Mouse (Mus musculus) intestine, postnatal 0 days (tissue): ENCODE measurements around the gene Hmgxb4. TPM values are rescaled to one million over a fixed set of nuclear protein-coding genes. Genes with fewer than 3 reads are reported as not detected.
A peak's percentile ranks its signal among the peaks of the same experiment; 100 is the strongest.

ENCODE experiments used
- ATAC-seq: fragments of 200-750 bp; cut with Nextera tagmentation; 2 replicates; pipeline ENCODE4 v1.8.0; 2017; ENCODE audit warnings: mild to moderate bottlenecking, moderate TSS enrichment, moderate library complexity
- H3K27ac ChIP-seq: fragments of 300-500 bp; sonication (generic); 2 replicates; pipeline ENCODE4 v1.5.1; 2014; ENCODE audit warnings: mild to moderate bottlenecking, low read depth, low read length, moderate library complexity
- H3K27me3 ChIP-seq: fragments of 300-500 bp; sonication (generic); replicated peaks from 2 replicates; pipeline ENCODE4 v1.6.1; 2014; ENCODE audit warnings: low read length, mixed read lengths; ENCODE audit not compliant: control insufficient read depth, insufficient read depth
- H3K36me3 ChIP-seq: fragments of 300-500 bp; sonication (generic); 2 replicates; pipeline ENCODE4 v1.6.1; 2014; ENCODE audit warnings: mild to moderate bottlenecking, moderate library complexity; ENCODE audit not compliant: control insufficient read depth, insufficient read depth
- H3K4me1 ChIP-seq: fragments of 300-500 bp; sonication (generic); replicated peaks from 2 replicates; pipeline ENCODE4 v1.6.1; 2014; ENCODE audit warnings: antibody characterized with exemption, low read length, mixed read lengths; ENCODE audit not compliant: control insufficient read depth, insufficient read depth
- H3K4me2 ChIP-seq: fragments of 300-500 bp; sonication (generic); replicated peaks from 2 replicates; pipeline ENCODE4 v1.6.1; 2014; ENCODE audit warnings: low read depth, mild to moderate bottlenecking, moderate library complexity
- H3K4me3 ChIP-seq: fragments of 300-500 bp; sonication (generic); 2 replicates; pipeline ENCODE4 v1.5.1; 2014; ENCODE audit warnings: low read depth, low read length
- H3K9ac ChIP-seq: fragments of 300-500 bp; sonication (generic); 2 replicates; pipeline ENCODE4 v1.6.1; 2014; ENCODE audit warnings: mild to moderate bottlenecking, low read depth, low read length
- H3K9me3 ChIP-seq: fragments of 300-500 bp; sonication (generic); 2 replicates; pipeline ENCODE4 v1.6.1; 2016; ENCODE audit warnings: mixed run types; ENCODE audit not compliant: control insufficient read depth
- CTCF ChIP-seq: sonication (generic); IDR thresholded peaks from 2 replicates; pipeline ENCODE4 v1.5.1; 2016; ENCODE audit warnings: low read depth, mild to moderate bottlenecking, control low read depth, antibody characterized with exemption, moderate library complexity
- WGBS: fragments of 180-500 bp; shearing (Covaris S2); extraction: QIAGEN DNeasy Blood & Tissue Kit; methylation state at CpG from one replicate; pipeline ENCODE4 v1.1.7; 2014; 5-methylcytosine and 5-hydroxymethylcytosine counted together
- polyA plus RNA-seq: library from polyadenylated mRNA; unstranded; fragments of >200 nt; fragmentation: Nextera tagmentation; extraction: Ambion mirVana; gene quantifications from 2 replicates; pipeline ENCODE4 v1.2.1, GENCODE M21; 2015

Hmgxb4 gene
- polyA plus RNA-seq, 1 experiment from 2014 or later = 10.7 TPM

DNA sequence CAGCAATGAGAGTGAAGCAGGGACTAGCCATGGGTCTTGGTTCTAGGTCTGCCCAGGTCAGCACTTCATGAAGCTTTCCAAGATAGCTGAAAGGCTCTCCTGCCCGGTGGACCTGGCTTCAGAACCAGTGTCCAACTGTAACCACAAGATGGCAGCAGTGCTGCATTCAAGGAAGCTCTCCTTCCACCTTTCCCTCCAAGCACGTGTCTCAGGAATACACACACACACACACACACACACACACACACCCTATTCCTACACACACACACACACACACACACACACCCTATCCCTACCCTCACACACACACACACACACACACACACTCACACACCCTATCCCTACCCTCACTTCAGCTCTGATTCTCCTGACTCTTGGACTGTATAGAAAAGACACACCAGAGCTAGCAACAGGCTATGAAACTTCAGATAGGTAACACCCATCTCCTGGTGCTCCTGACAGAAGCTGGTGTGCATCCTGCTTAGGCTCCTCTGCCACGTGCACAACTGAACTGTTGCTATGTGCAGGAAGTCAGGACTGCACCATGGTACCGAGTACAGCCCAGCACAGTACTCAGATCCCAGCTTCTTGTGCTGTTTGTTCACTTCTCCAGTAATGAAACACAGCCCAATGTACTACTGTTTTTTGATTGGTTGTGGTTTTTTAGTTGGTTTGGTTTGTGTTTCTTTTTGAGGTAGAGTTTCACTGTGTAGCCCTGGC lies 78.6 kb downstream of the Hmgxb4 start:
- 25% methylated on average over 4 of the region's 4 CpGs for WGBS
- H3K4me3 ChIP-seq = no peak overlapping the region

DNA sequence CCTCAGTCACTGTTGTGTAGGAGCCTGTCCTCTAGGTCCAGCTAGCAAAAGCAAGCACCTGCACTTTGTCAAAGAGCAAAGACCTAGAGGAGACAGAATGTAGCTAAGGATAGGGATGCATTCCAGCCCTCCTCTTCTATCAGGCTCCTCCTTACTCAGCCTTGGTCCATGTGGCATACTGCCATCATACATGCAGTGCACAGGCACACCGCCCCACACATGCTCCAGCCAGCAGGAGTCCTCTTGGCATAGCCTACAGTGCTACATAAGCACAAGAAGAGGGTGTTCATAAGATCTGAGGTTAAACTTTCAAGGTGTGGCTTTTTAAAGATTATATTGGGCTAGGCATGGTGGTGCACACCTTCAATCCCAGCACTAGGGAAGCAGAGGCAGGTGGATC lies 81.7 kb downstream of the Hmgxb4 start:
- Histone ChIP-seq H3K9ac (no peak overlapping the region), H3K9me3 (no peaks in the 10 kb centered on the region), H3K4me2 (no peak overlapping the region), H3K4me1 (no peaks in the 10 kb centered on the region), H3K27ac (no peak overlapping the region), H3K27me3 (no peaks in the 10 kb centered on the region), H3K36me3 (no peaks in the 10 kb centered on the region), H3K4me3 (no peak overlapping the region)
- no peak for TF ChIP-seq CTCF
- no peak for ATAC-seq
- 67% methylated on average over 1 of the region's 1 CpGs for whole genome bisulfite sequencing

More for the DNA sequence above, 78.6 kb downstream of the Hmgxb4 start:
- no peaks in the 10 kb centered on the region for H3K4me1 ChIP-seq
- no peak overlapping the region for H3K4me2 ChIP-seq
- peak; percentile 98 for TF ChIP-seq CTCF
- H3K9me3 ChIP-seq = no peaks in the 10 kb centered on the region
- no peak overlapping the region for H3K9ac ChIP-seq
- H3K27me3 ChIP-seq = no peaks in the 10 kb centered on the region
- peak; percentile 70 for ATAC-seq
- peaks cover 12% of the 10 kb centered on the region; the same call in 1 of the 2 replicates for H3K36me3 ChIP-seq
- no peak overlapping the region for H3K27ac ChIP-seq

DNA sequence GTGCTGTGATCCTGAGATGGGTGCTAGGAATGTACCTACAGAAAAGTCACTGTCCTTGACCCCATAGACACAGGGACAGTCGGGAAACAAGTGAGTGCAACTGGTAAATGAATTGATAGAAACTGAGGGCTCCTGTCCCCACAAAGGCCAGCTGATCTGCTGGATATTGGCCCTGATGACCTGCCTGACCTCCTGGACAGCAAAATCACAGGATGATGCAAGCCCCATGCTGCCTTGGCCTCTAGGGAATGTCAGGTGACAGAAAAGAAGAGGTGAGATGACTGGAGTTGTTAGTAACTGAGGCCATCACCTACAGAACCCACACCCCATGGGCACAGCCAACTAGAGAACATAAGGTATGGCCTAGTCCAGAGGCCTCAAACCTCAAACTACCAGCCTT lies 85.1 kb downstream of the Hmgxb4 start:
- H3K4me3 ChIP-seq = no peak overlapping the region
- no peak overlapping the region for H3K4me2 ChIP-seq
- H3K9ac ChIP-seq = no peak overlapping the region
- no peaks in the 10 kb centered on the region for H3K4me1 ChIP-seq
- H3K9me3 ChIP-seq = no peaks in the 10 kb centered on the region
- no peak for ATAC-seq
- WGBS = 84% methylated on average over 1 of the region's 1 CpGs
- TF ChIP-seq CTCF = no peak
- H3K27ac ChIP-seq = no peak overlapping the region
- no peaks in the 10 kb centered on the region for H3K27me3 ChIP-seq
- H3K36me3 ChIP-seq = no peaks in the 10 kb centered on the region

DNA sequence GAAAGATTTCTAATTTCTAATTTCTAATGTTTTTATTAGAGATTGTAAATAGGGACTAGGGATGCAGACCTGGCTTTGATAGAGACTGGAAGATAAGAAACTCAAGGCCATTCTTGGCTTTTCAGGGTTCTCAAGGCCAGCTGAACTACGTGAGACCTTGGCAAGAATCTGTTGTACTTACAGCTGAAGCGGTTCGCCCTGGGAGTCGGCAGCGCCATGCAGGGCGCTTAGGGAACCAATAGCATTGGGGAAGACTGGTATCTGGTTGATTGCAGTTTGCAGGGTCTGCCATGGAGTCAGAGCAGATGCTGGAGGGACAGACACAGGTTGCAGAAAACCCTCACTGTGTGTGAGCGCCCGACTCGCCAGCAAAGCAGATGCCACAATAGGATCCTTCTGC lies 85.7 kb downstream of the Hmgxb4 start:
- H3K4me2 ChIP-seq = no peak overlapping the region
- H3K27ac ChIP-seq = no peak overlapping the region
- no peak overlapping the region for H3K9ac ChIP-seq
- H3K4me1 ChIP-seq = no peaks in the 10 kb centered on the region
- ATAC-seq = no peak
- 92% methylated on average over 9 of the region's 9 CpGs for WGBS
- no peak for TF ChIP-seq CTCF
- H3K27me3 ChIP-seq = no peaks in the 10 kb centered on the region
- H3K4me3 ChIP-seq = no peak overlapping the region
- H3K9me3 ChIP-seq = no peaks in the 10 kb centered on the region
- H3K36me3 ChIP-seq = no peaks in the 10 kb centered on the region

Other genes starting within 250 kb of the Hmgxb4 start
- gene Isx, start 120.2 kb upstream of the Hmgxb4 start, polyA plus RNA-seq = 69.9 and 77.0 TPM in 2 replicates
- gene Tom1, start 40.3 kb downstream of the Hmgxb4 start, polyA plus RNA-seq = 47.7 and 47.8 TPM in 2 replicates
- 35.9 and 72.7 TPM in 2 replicates for gene Hmox1, start 100.3 kb downstream of the Hmgxb4 start, polyA plus RNA-seq
- 21.3 and 23.9 TPM in 2 replicates for gene Mcm5, start 116.2 kb downstream of the Hmgxb4 start, polyA plus RNA-seq
- 0.85 and 1.3 TPM in 2 replicates for gene Rasd2, start 220.6 kb downstream of the Hmgxb4 start, polyA plus RNA-seq